Mouse (Mus musculus) induced T-regulatory cell, adult 2 months (primary cell): ENCODE data around the gene Pop7.
A peak's percentile ranks its signal among the peaks of the same experiment; 100 is the strongest.

ENCODE experiments used
- DNase-seq: peaks from one replicate; pipeline ENCODE4 v3.0.0-alpha.2; 2012; ENCODE audit warnings: low read depth

Pop7 gene

GRCm38 (mm10) chr5:137493831-137494230 is 8.5 kb downstream of the Pop7 start:
- DNase-seq: no peak

GRCm38 (mm10) chr5:137491559-137491958 is 10.8 kb downstream of the Pop7 start:
- DNase-seq: no peak

GRCm38 (mm10) chr5:137487616-137488015 is 14.7 kb downstream of the Pop7 start:
- peak; percentile 49 for DNase-seq

GRCm38 (mm10) chr5:137485851-137486155 is 16.5 kb downstream of the Pop7 start:
- no peak for DNase-seq

- no peak for DNase-seq
Measured at GRCm38 (mm10) chr5:137485071-137485850, 17.1 kb downstream of the Pop7 start.

- no peak for DNase-seq
Measured at GRCm38 (mm10) chr5:137481897-137482296, 20.4 kb downstream of the Pop7 start.

GRCm38 (mm10) chr5:137481138-137481537 is 21.2 kb downstream of the Pop7 start:
- DNase-seq: peak; percentile 69

GRCm38 (mm10) chr5:137476964-137477363 is 25.4 kb downstream of the Pop7 start, which contains the start of gene Zan:
TSS of gene Zan (minus strand) at chr5:137477064.
- DNase-seq: no peak

- DNase-seq: no peak
Measured at GRCm38 (mm10) chr5:137474351-137474750, 28.0 kb downstream of the Pop7 start.

GRCm38 (mm10) chr5:137472252-137472904 is 29.9 kb downstream of the Pop7 start:
- no peak for DNase-seq

- no peak for DNase-seq
Measured at GRCm38 (mm10) chr5:137466946-137467345, 35.4 kb downstream of the Pop7 start.

- DNase-seq: no peak
Measured at GRCm38 (mm10) chr5:137465049-137465448, 37.3 kb downstream of the Pop7 start.

GRCm38 (mm10) chr5:137455866-137456591 is 46.3 kb downstream of the Pop7 start:
- no peak for DNase-seq

GRCm38 (mm10) chr5:137455206-137455605 is 47.1 kb downstream of the Pop7 start:
- DNase-seq: no peak
